Mouse (Mus musculus): ENCODE measurements around the gene Snx9.

DNA sequence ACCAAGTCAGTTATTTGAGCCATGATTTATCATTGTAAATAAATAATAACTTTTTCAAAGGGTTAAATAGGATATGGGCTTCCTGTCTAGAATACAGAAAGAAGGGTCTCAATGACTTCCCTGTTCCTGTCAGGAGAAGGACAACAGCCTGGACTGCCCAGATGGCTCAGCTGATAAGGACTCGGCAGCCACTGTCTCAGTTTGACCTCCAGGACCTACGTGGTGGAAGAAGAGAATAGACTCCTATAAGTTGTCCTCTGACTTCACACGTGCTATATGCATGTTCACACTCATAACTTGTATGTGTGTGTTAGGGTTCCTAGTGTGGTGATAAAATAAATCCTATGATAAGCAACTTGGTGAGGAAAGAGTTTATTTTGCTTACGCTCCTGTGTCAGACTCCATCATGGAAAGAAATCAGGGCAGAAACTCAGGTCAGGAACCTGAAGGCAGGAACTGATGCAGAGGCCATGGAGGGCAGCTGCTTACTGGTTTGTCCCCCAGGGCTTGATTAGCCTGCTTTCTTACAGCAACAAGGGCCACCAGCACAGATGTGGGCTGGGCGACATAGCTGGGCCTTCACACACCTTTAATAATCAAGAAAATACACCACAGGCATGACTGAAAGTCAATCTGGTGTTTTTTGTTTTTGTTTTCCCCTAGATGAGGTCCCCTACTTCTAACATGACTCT lies 1.4 kb upstream of the Snx9 start:
- no peak for TF ChIP-seq CTCF (IDR thresholded peaks at IDR 0.05; ENCODE audit: low read depth)
- no peak for TF ChIP-seq EP300 (IDR thresholded peaks at IDR 0.05; ENCODE audit: low read depth)

Data from liver, embryonic 14.5 days (tissue).